Mouse (Mus musculus): ENCODE data around the gene Ncs1.

GRCm38 (mm10) chr2:31202956-31203355 lies 42.7 kb upstream of the Ncs1 start:
- no peak for TF ChIP-seq POU5F1 (IDR thresholded peaks at IDR 0.05; ENCODE audit: borderline replicate concordance, low read length)
- TF ChIP-seq CTCF (conservative IDR thresholded peaks at IDR 0.05; ENCODE audit: low read length): no peak
- no peak for TF ChIP-seq NANOG (IDR thresholded peaks at IDR 0.05; ENCODE audit: borderline replicate concordance, low read length)

All from E14TG2a.4 (cell line).